Mouse (Mus musculus) neural tube, embryonic 14.5 days (tissue): ENCODE measurements around the gene Paqr9. TPM values are rescaled to one million over a fixed set of nuclear protein-coding genes. Genes with fewer than 3 reads are reported as not detected.

ENCODE experiments used
- ATAC-seq: fragments of 200-750 bp; cut with Nextera tagmentation; 2 replicates; pipeline ENCODE4 v1.8.0; 2017; ENCODE audit warnings: low read depth, mild to moderate bottlenecking, moderate TSS enrichment, moderate library complexity
- H3K27ac ChIP-seq: fragments of 300-500 bp; sonication (generic); 2 replicates; pipeline ENCODE4 v1.5.1; 2014; ENCODE audit warnings: low read depth, mild to moderate bottlenecking, control low read depth, low read length, moderate library complexity, mixed read lengths
- H3K27me3 ChIP-seq: fragments of 300-500 bp; sonication (generic); 2 replicates; pipeline ENCODE4 v1.6.1; 2014; ENCODE audit warnings: low read length; ENCODE audit not compliant: control insufficient read depth, insufficient read depth
- H3K36me3 ChIP-seq: fragments of 300-500 bp; sonication (generic); 2 replicates; pipeline ENCODE4 v1.6.1; 2014; ENCODE audit warnings: low read length, mixed read lengths; ENCODE audit not compliant: control insufficient read depth, insufficient read depth
- H3K4me1 ChIP-seq: fragments of 300-500 bp; sonication (generic); 2 replicates; pipeline ENCODE4 v1.6.1; 2014; ENCODE audit warnings: low read length; ENCODE audit not compliant: control insufficient read depth, insufficient read depth
- H3K4me2 ChIP-seq: fragments of 300-500 bp; sonication (generic); 2 replicates; pipeline ENCODE4 v1.6.1; 2014; ENCODE audit warnings: mild to moderate bottlenecking, low read depth, low read length, control low read depth
- H3K4me3 ChIP-seq: fragments of 300-500 bp; sonication (generic); 2 replicates; pipeline ENCODE4 v1.5.1; 2014; ENCODE audit warnings: low read depth, low read length, control low read depth, mixed read lengths
- H3K9ac ChIP-seq: fragments of 300-500 bp; sonication (generic); replicated peaks from 2 replicates; pipeline ENCODE4 v1.6.1; 2014; ENCODE audit warnings: low read depth, mild to moderate bottlenecking, control low read depth, low read length, mixed read lengths
- H3K9me3 ChIP-seq: fragments of 300-500 bp; sonication (generic); 2 replicates; pipeline ENCODE4 v1.6.1; 2016; ENCODE audit warnings: low read length; ENCODE audit not compliant: control insufficient read depth
- WGBS: fragments of 180-500 bp; shearing (Covaris S2); extraction: QIAGEN DNeasy Blood & Tissue Kit; methylation state at CpG from one replicate; pipeline ENCODE4 v1.1.7; 2014; 5-methylcytosine and 5-hydroxymethylcytosine counted together
- polyA plus RNA-seq: library from polyadenylated mRNA; unstranded; fragments of >200 nt; fragmentation: Nextera tagmentation; extraction: Ambion mirVana; gene quantifications from 2 replicates; pipeline ENCODE4 v1.2.1, GENCODE M21; 2014

Paqr9 gene
- polyA plus RNA-seq, 1 experiment from 2014 or later: 9.3 TPM

DNA sequence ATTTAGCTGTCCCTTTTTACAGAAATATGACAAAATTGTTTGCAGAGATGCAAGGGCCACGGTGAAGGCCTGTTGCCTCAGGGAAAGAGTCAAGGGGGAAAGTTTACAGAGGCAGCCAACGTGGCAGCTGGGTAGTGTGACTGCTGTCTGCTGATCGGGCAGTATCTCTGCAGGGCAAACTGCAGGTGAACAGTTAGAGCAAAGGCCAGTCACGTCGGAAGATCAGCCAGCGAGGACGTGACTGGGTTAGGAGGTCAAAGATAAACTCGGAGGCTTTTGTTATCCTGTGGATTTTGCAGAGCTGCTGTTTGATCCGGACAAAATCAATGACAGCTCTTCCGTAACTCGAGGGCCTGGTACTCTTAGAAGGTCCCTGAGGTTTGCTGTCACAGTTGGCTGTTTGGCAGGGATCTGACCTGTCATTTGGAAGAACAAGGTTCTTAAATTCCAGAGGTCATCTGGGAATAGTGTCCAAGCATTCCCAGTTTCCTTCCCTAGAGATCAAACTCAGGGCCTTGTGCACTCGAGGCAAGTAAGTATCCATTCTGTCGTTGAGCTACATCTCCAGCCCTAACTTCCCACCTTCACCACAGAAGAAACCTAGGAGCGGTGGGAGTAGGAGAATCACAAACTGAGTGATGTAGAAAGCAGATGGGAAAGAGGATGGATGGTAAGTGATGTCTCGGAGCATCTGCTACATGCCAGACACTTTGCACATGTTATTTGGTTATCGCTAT, 21.7 kb downstream of the Paqr9 start:
- no peak overlapping the region for H3K27ac ChIP-seq
- no peak overlapping the region for H3K4me2 ChIP-seq
- H3K27me3 ChIP-seq: no peaks in the 10 kb centered on the region
- 68% methylated on average over 16 of the region's 16 CpGs for WGBS
- H3K4me3 ChIP-seq: no peak overlapping the region
- no peaks in the 10 kb centered on the region for H3K4me1 ChIP-seq
- no peak for ATAC-seq
- H3K9ac ChIP-seq: no peak overlapping the region
- H3K36me3 ChIP-seq: no peaks in the 10 kb centered on the region
- no peaks in the 10 kb centered on the region for H3K9me3 ChIP-seq

- peak; percentile 49; the same call in 1 of the 2 replicates for ATAC-seq
- no peaks in the 10 kb centered on the region for H3K4me1 ChIP-seq
- no peak overlapping the region; the same call in 1 of the 2 replicates for H3K9ac ChIP-seq
- H3K4me2 ChIP-seq: peak overlapping the region; percentile 38
- H3K4me3 ChIP-seq: peak overlapping the region; percentile 15; the same call in 1 of the 2 replicates
- no peaks in the 10 kb centered on the region for H3K9me3 ChIP-seq
- H3K27me3 ChIP-seq: no peaks in the 10 kb centered on the region
- no peak overlapping the region for H3K27ac ChIP-seq
- WGBS: 11% methylated on average over 20 of the region's 20 CpGs
- no peaks in the 10 kb centered on the region for H3K36me3 ChIP-seq
These were observed 22.5 kb downstream of the Paqr9 start for GRCm38 (mm10) chr9:95581758-95582515.

GRCm38 (mm10) chr9:95582555-95582954, 23.1 kb downstream of the Paqr9 start:
- ATAC-seq: no peak
- Histone ChIP-seq H3K4me2 (peak overlapping the region; percentile 38; the same call in 1 of the 2 replicates), H3K36me3 (no peaks in the 10 kb centered on the region)

DNA sequence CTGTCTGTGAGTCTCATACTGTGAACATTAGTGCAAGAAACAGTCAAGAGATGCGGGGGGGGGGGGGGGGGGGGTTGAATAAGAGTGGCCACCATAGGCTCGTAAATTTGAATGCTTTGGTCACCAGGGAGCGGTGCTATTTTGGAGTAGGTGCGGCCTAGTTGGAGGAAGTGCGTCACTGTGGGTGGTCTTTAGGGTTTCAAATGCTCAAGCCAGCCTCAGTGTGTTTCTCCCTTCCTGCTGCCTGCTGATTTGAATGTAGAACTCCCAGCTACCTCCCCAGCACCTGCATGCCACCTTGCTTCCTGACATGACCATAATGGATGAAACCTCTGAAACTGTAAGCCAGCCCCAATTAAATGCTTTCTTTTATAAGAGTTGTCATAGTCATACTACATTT, 26.6 kb downstream of the Paqr9 start:
- no peak overlapping the region for H3K4me2 ChIP-seq
- H3K9ac ChIP-seq: no peak overlapping the region

More at GRCm38 (mm10) chr9:95582555-95582954, 23.1 kb downstream of the Paqr9 start:
- Histone ChIP-seq H3K27ac (no peak overlapping the region), H3K4me1 (no peaks in the 10 kb centered on the region), H3K27me3 (no peaks in the 10 kb centered on the region), H3K9me3 (no peaks in the 10 kb centered on the region), H3K4me3 (no peak overlapping the region), H3K9ac (no peak overlapping the region)
- 19% methylated on average over 8 of the region's 8 CpGs for WGBS

DNA sequence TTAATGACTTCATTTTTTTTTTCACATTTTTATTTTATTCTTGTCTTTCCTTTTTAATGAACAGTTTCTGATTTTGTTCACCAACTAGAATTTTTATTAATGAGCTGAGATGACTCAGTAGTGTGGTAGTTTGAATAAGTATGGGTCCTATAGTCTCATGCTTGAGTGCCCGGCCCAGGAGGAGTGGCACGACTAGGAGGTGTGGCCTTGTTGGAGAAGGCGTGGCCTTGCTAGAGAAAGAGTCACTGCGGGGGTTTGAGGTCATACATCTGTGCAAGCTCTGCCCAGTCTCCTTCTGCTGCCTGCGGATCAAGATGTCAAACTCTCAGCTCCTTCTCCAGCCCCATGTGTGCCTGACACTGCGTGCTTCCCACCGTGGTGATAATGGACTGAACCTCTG, 28.6 kb downstream of the Paqr9 start:
- Histone ChIP-seq H3K9me3 (no peaks in the 10 kb centered on the region), H3K4me1 (no peaks in the 10 kb centered on the region), H3K27me3 (no peaks in the 10 kb centered on the region), H3K36me3 (no peaks in the 10 kb centered on the region), H3K9ac (no peak overlapping the region), H3K27ac (no peak overlapping the region), H3K4me3 (no peak overlapping the region), H3K4me2 (no peak overlapping the region)
- no peak for ATAC-seq
- WGBS: 90% methylated on average over 7 of the region's 7 CpGs

More for the DNA sequence above, 26.6 kb downstream of the Paqr9 start:
- ATAC-seq: no peak
- no peak overlapping the region for H3K27ac ChIP-seq
- no peaks in the 10 kb centered on the region for H3K9me3 ChIP-seq
- no peaks in the 10 kb centered on the region for H3K27me3 ChIP-seq
- H3K4me1 ChIP-seq: no peaks in the 10 kb centered on the region
- WGBS: 97% methylated on average over 5 of the region's 5 CpGs
- no peaks in the 10 kb centered on the region for H3K36me3 ChIP-seq
- H3K4me3 ChIP-seq: no peak overlapping the region

GRCm38 (mm10) chr9:95594291-95594690, 34.8 kb downstream of the Paqr9 start:
- H3K27me3 ChIP-seq: no peaks in the 10 kb centered on the region
- H3K36me3 ChIP-seq: no peaks in the 10 kb centered on the region
- H3K9ac ChIP-seq: no peak overlapping the region
- ATAC-seq: no peak
- H3K9me3 ChIP-seq: no peaks in the 10 kb centered on the region
- H3K27ac ChIP-seq: no peak overlapping the region
- no peaks in the 10 kb centered on the region for H3K4me1 ChIP-seq
- WGBS: 73% methylated on average over 4 of the region's 4 CpGs
- no peak overlapping the region for H3K4me3 ChIP-seq
- H3K4me2 ChIP-seq: no peak overlapping the region

- H3K4me3 ChIP-seq: no peak overlapping the region
- peak overlapping the region; percentile 14; the same call in 1 of the 2 replicates for H3K4me2 ChIP-seq
- H3K27me3 ChIP-seq: no peaks in the 10 kb centered on the region
- H3K9me3 ChIP-seq: no peaks in the 10 kb centered on the region
- H3K4me1 ChIP-seq: no peaks in the 10 kb centered on the region
- no peak overlapping the region for H3K9ac ChIP-seq
- 37% methylated on average over 13 of the region's 13 CpGs for WGBS
- no peaks in the 10 kb centered on the region for H3K36me3 ChIP-seq
- H3K27ac ChIP-seq: no peak overlapping the region
- 0 out of 2 replicates have a peak, but pooled peaks have one; percentile 14 for ATAC-seq
These were observed 38.2 kb downstream of the Paqr9 start for GRCm38 (mm10) chr9:95597466-95598178.

- no peak overlapping the region for H3K4me3 ChIP-seq
- H3K4me1 ChIP-seq: no peaks in the 10 kb centered on the region
- H3K9me3 ChIP-seq: no peaks in the 10 kb centered on the region
- H3K36me3 ChIP-seq: no peaks in the 10 kb centered on the region
- H3K27ac ChIP-seq: no peak overlapping the region
- H3K9ac ChIP-seq: no peak overlapping the region
- H3K4me2 ChIP-seq: peak overlapping the region; percentile 14; the same call in 1 of the 2 replicates
- peak; percentile 21; the same call in 1 of the 2 replicates for ATAC-seq
- no peaks in the 10 kb centered on the region for H3K27me3 ChIP-seq
- 58% methylated on average over 19 of the region's 19 CpGs for WGBS
These were observed 38.8 kb downstream of the Paqr9 start for GRCm38 (mm10) chr9:95598179-95598721.
